7 mouse cellular contexts compared by ENCODE assay signal in genomic region chr9:58578669-58579068, GRCm38 (mm10). TPM values are rescaled to one million over a fixed set of nuclear protein-coding genes. Genes with fewer than 3 reads are reported as not detected.
DNase-seq lines count a peak whose midpoint lies in the region; ATAC-seq and TF ChIP-seq lines count a peak whose summit lies in the region.

No protein-coding gene starts in this region.

- no peak overlapping the region for H3K4me3 ChIP-seq in ES-E14 (ENCODE audit: insufficient read depth in 1 of 2, low read depth in 1 of 2, low read length in 2 of 2, poor library complexity in 1 of 2, severe bottlenecking in 1 of 2)
- no peak overlapping the region for H3K4me3 ChIP-seq in lung, embryonic 14.5 days (ENCODE audit: low read depth, low read length)

- H3K9ac ChIP-seq in ES-E14 (ENCODE audit: insufficient read depth, low read depth, low read length, poor library complexity, severe bottlenecking): no peak overlapping the region
- H3K9ac ChIP-seq in lung, embryonic 14.5 days: no peak overlapping the region

- no peak overlapping the region for H3K27ac ChIP-seq in ES-E14 (ENCODE audit: insufficient read depth, low read depth, low read length, poor library complexity, severe bottlenecking)
- H3K27ac ChIP-seq in lung, embryonic 14.5 days (ENCODE audit: low read depth): no peak overlapping the region

- TF ChIP-seq CTCF in lung, embryonic 14.5 days (IDR thresholded peaks at IDR 0.05; ENCODE audit: low read depth): peak; percentile 96

- H3K36me3 ChIP-seq in ES-E14 (ENCODE audit: control insufficient read depth, insufficient read depth, low read length, poor library complexity, severe bottlenecking): no peaks in the 10 kb centered on the region
- no peaks in the 10 kb centered on the region for H3K36me3 ChIP-seq in lung, embryonic 14.5 days (ENCODE audit: insufficient read depth)

- no peaks in the 10 kb centered on the region for H3K9me3 ChIP-seq in ES-E14 (ENCODE audit: control insufficient read depth, insufficient read depth, low read depth, low read length)
- no peaks in the 10 kb centered on the region for H3K9me3 ChIP-seq in lung, embryonic 14.5 days (ENCODE audit: low read depth, low read length)

- no peak overlapping the region for H3K4me2 ChIP-seq in lung, embryonic 14.5 days

- no peaks in the 10 kb centered on the region for H3K27me3 ChIP-seq in lung, embryonic 14.5 days (ENCODE audit: insufficient read depth, low read length)

- peak; percentile 43 to 55 for DNase-seq in B cell, adult 2 months
- DNase-seq in ES-E14 (ENCODE audit: low read depth, low spot score): peak; percentile 97
- peak; percentile 81 for DNase-seq in cerebellum, adult 11-12 months
- DNase-seq in frontal cortex, postnatal 36 days (ENCODE audit: low spot score in 2 of 2): peak; percentile 84 to 92
- DNase-seq in kidney, postnatal 4 days: peak; percentile 90 to 92
- peak; percentile 96 for DNase-seq in lung, embryonic 14.5 days
- peak; percentile 88 for DNase-seq in skeletal muscle tissue, adult 2 months (ENCODE audit: low read depth, low spot score)

- peaks cover 0 to 3% of the 10 kb centered on the region in 2 experiments; a peak in 1 of 4 replicates for H3K4me1 ChIP-seq in ES-E14 (ENCODE audit: control insufficient read depth in 2 of 2, insufficient read depth in 2 of 2, low read length in 2 of 2, poor library complexity in 1 of 2)
- H3K4me1 ChIP-seq in lung, embryonic 14.5 days (ENCODE audit: insufficient read depth): 0 out of 2 replicates have a peak, but pooled peaks cover 5% of the 10 kb centered on the region

- in situ Hi-C loops in ES-E14 (cut with MboI; ENCODE audit: low sequenced_read_pairs in 2 of 2, unreplicated experiment in 2 of 2): no loop called here

- WGBS in lung, embryonic 14.5 days: 15% methylated on average over 3 of the region's 3 CpGs

- no peak for ATAC-seq in lung, embryonic 14.5 days (ENCODE audit: insufficient read depth)

TF ChIP-seq in ES-E14, 5 proteins besides CTCF, POLR2A, EP300 and RAD21:
- TF ChIP-seq CHD2 (IDR thresholded peaks at IDR 0.05; ENCODE audit: low read depth, low read length) (no peak), ZC3H11A (IDR thresholded peaks at IDR 0.05; ENCODE audit: borderline replicate concordance, low read depth, low read length) (peak; percentile 84), ZNF384 (IDR thresholded peaks at IDR 0.05; ENCODE audit: low read depth, low read length) (0 out of 2 replicates have a peak, but pooled peaks have one; percentile 46), MAFK (IDR thresholded peaks at IDR 0.05; ENCODE audit: insufficient read depth, low read depth, low read length) (0 out of 2 replicates have a peak, but pooled peaks have one; percentile 3), HCFC1 (IDR thresholded peaks at IDR 0.05; ENCODE audit: borderline replicate concordance, insufficient read depth, low read length) (no peak)

RNA-seq across cellular contexts. Expression of gene Nptn, which starts 3.4 kb away (rescaled TPM):
- 131 and 165 TPM in 2 replicates for total RNA-seq in ES-E14 (2012; rRNA removed)
- polyA plus RNA-seq in lung, embryonic 14.5 days (2014; fragmentation: Nextera tagmentation; extraction: Ambion mirVana): 124 and 140 TPM in 2 replicates

RNA-seq across cellular contexts. Expression of gene Cd276, which starts 23.4 kb away (rescaled TPM):
- total RNA-seq in ES-E14 (2012; rRNA removed): 23.4 and 41.8 TPM in 2 replicates
- polyA plus RNA-seq in lung, embryonic 14.5 days (2014; fragmentation: Nextera tagmentation; extraction: Ambion mirVana): 51.0 and 55.0 TPM in 2 replicates
